Mouse (Mus musculus): ENCODE measurements around the gene Ube2a. TPM values are rescaled to one million over a fixed set of nuclear protein-coding genes. Genes with fewer than 3 reads are reported as not detected.

Ube2a gene
- 114 and 121 TPM in 2 replicates for polyA plus RNA-seq (2015; fragmentation: Nextera tagmentation; extraction: Ambion mirVana)

DNA sequence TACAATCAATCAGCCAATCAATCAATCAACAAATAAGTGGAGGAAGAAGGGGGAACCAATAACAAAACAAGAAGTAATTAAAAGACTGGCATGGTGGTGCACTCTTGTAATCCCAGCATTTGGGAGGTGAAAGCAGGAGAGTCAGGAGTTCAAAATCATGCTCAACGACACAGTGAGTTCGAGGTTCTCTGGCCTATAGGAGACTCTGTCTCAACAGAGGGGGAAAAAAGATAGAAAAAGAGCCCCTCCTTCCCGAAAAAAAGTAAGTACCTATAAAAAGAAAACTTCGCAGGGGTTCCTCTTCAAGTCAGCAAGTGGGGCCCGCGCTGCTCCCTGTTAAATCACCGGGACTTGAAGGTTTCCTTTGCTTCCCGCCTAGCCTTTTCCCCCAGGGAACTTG lies at the start of gene Ube2a, which contains the start of gene C330007P06Rik:
TSS of gene Ube2a (plus strand) at position 136 of the 400 bp plus-strand sequence.
TSS of gene C330007P06Rik (minus strand) at position 347 of the 400 bp plus-strand sequence.
- H3K27me3 ChIP-seq: no peaks in the 10 kb centered on the region
- WGBS: 23% methylated on average over 8 of the region's 8 CpGs
- peak within 1 kb of the TSS; percentile 71 for H3K9ac ChIP-seq
- no peaks in the 10 kb centered on the region for H3K36me3 ChIP-seq
- ATAC-seq (ENCODE audit: insufficient number of reproducible peaks, low FRiP score, low TSS enrichment, low read depth): no peak
- H3K4me2 ChIP-seq: peak within 1 kb of the TSS; percentile 49
- H3K27ac ChIP-seq: peak within 1 kb of the TSS; percentile 85
- H3K9me3 ChIP-seq: no peaks in the 10 kb centered on the region
- no peaks in the 10 kb centered on the region for H3K4me1 ChIP-seq
- H3K4me3 ChIP-seq: peak within 1 kb of the TSS; percentile 62

DNA sequence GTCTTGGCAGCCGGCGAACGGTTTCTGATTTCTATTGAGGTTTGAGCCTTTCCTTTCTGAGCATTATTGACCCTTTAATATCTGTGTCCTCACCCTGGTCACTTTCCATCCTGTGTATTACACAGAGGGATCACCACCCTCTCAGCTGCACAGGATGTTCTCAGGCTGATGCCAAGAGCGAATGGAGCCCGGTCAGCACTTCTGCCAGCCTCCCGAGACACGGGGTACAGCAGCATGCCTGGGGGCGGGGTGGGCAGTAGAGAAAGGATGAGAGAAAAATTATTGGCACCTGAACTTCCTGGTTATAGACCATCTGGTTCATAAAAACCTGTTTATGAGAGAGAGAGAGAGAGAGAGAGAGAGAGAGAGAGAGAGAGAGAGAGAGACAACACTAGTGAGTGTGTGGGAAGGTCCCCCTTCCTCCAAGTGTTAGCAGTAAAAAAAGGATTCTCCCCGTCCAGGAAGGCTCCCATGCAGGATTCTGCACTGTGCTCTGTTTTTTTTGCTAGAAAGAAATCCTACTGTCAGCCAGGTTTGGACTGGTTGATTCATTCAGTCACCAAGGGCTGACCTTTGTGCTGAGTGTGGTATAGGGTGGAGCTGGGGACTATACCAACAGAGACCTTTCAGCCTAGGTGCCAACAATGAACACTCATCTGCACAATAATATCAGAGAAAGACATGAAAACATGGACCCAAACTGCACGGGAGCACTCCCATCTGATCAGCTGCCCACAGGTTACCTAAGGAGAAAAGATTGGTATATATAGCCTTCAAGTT lies 49.6 kb upstream of the Ube2a start:
- Histone ChIP-seq H3K4me1 (no peaks in the 10 kb centered on the region), H3K4me2 (no peak overlapping the region)
- WGBS: 67% methylated on average over 10 of the region's 10 CpGs

DNA sequence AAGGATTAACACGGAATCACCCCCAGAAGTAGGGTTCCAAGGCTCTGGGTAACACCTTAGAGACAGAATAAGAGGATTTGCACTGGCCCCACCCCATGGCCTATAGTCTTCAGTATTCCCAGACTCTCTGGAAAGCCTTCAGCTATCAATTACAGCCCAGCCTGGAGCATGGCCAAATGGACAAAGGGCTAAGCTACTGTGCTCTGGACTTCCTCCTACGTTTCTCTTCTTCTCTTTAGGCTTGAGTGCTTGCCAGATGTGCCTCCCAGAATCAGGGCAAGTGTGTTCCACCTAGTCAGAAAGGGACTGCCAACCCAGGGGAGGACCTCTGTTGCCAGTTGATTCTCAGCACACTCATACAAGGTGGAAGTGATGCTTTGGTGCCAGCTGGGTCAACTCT lies 48.7 kb upstream of the Ube2a start:
- Histone ChIP-seq H3K4me1 (no peaks in the 10 kb centered on the region), H3K27me3 (no peaks in the 10 kb centered on the region), H3K9me3 (no peaks in the 10 kb centered on the region), H3K27ac (no peak overlapping the region), H3K36me3 (no peaks in the 10 kb centered on the region), H3K9ac (no peak overlapping the region), H3K4me3 (no peak overlapping the region), H3K4me2 (no peak overlapping the region)
- whole genome bisulfite sequencing: 47% methylated on average over 2 of the region's 2 CpGs
- no peak for ATAC-seq (ENCODE audit: insufficient number of reproducible peaks, low FRiP score, low TSS enrichment, low read depth)

More for the DNA sequence above, 49.6 kb upstream of the Ube2a start:
- Histone ChIP-seq H3K9me3 (no peaks in the 10 kb centered on the region), H3K27me3 (no peaks in the 10 kb centered on the region), H3K36me3 (no peaks in the 10 kb centered on the region), H3K4me3 (no peak overlapping the region), H3K27ac (no peak overlapping the region), H3K9ac (no peak overlapping the region)
- no peak for ATAC-seq (ENCODE audit: insufficient number of reproducible peaks, low FRiP score, low TSS enrichment, low read depth)

- WGBS: 83% methylated on average over 5 of the region's 5 CpGs
- no peaks in the 10 kb centered on the region for H3K4me1 ChIP-seq
- H3K9me3 ChIP-seq: no peaks in the 10 kb centered on the region
- H3K9ac ChIP-seq: no peak overlapping the region
- ATAC-seq (ENCODE audit: insufficient number of reproducible peaks, low FRiP score, low TSS enrichment, low read depth): no peak
- no peak overlapping the region for H3K4me3 ChIP-seq
- no peaks in the 10 kb centered on the region for H3K36me3 ChIP-seq
- H3K4me2 ChIP-seq: no peak overlapping the region
- no peak overlapping the region for H3K27ac ChIP-seq
- H3K27me3 ChIP-seq: no peaks in the 10 kb centered on the region
Observed at GRCm38 (mm10) chrX:36826873-36827272, 46.8 kb upstream of the Ube2a start.

DNA sequence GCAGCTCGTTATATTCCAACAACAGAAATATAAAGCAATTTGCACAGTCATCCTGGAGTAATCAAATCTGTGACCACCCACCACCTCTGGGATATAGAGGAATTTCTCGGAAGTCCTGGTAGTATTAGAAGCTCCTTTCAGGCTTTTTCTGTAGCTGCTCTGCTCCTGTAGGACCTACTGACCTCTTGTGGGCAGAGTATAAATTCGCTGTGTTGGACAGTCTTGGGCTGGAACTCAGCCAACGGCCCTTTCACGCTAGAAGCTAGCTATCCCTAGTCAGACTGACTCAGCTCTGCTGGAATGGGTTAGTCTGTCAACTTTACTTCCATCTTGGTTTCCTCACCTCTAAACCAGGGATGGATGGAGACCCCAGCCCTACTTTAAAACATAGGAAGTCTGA lies 43.4 kb upstream of the Ube2a start:
- no peak overlapping the region for H3K27ac ChIP-seq
- H3K4me3 ChIP-seq: no peak overlapping the region
- no peaks in the 10 kb centered on the region for H3K36me3 ChIP-seq
- WGBS: 43% methylated on average over 5 of the region's 5 CpGs
- H3K9me3 ChIP-seq: no peaks in the 10 kb centered on the region
- no peak overlapping the region for H3K4me2 ChIP-seq
- no peaks in the 10 kb centered on the region for H3K27me3 ChIP-seq
- ATAC-seq (ENCODE audit: insufficient number of reproducible peaks, low FRiP score, low TSS enrichment, low read depth): no peak
- no peak overlapping the region for H3K9ac ChIP-seq
- no peaks in the 10 kb centered on the region for H3K4me1 ChIP-seq

GRCm38 (mm10) chrX:36831632-36832031 lies 42.1 kb upstream of the Ube2a start:
- WGBS: 64% methylated on average over 4 of the region's 4 CpGs
- Histone ChIP-seq H3K9me3 (no peaks in the 10 kb centered on the region), H3K9ac (no peak overlapping the region), H3K4me2 (no peak overlapping the region), H3K4me1 (no peaks in the 10 kb centered on the region), H3K27me3 (no peaks in the 10 kb centered on the region), H3K4me3 (no peak overlapping the region), H3K36me3 (no peaks in the 10 kb centered on the region), H3K27ac (no peak overlapping the region)
- ATAC-seq (ENCODE audit: insufficient number of reproducible peaks, low FRiP score, low TSS enrichment, low read depth): no peak

DNA sequence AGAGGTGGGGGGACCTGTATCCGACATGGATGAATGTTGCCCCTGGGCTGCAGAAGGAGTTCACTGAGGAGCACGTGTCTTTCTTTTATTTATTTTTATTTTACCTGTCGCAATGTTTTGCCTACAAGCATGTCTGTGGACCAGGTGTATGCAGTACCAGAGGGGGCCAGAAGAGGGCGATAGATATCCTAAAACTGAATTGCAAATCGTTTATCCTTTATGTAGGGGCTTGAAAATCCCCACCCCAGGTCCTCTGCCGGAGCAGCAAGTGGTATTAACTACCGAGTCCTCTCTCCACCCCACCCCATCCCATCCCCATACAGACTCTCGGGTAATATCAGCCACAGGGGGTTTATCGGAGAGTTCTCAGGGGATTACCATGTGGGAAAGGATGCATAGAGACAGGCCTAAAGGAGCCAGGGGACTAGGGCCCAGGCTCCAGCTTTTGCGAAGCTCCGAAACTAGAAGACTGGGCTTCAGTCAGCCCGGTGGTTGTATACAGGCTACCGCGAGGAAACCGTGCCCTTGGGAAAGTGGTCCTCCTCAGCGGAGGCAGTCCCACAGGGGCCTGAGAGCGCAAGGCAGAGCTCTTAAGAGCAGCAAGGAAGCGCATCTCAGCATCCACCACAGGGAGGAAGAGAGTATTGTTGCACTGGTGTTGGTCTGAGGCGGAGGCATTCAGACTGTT lies 40.2 kb upstream of the Ube2a start:
- Histone ChIP-seq H3K27me3 (no peaks in the 10 kb centered on the region), H3K4me3 (peak overlapping the region; percentile 14), H3K36me3 (no peaks in the 10 kb centered on the region), H3K9ac (no peak overlapping the region), H3K9me3 (no peaks in the 10 kb centered on the region), H3K27ac (no peak overlapping the region), H3K4me2 (peak overlapping the region; percentile 32), H3K4me1 (no peaks in the 10 kb centered on the region)
- WGBS: 30% methylated on average over 19 of the region's 19 CpGs
- no peak for ATAC-seq (ENCODE audit: insufficient number of reproducible peaks, low FRiP score, low TSS enrichment, low read depth)

GRCm38 (mm10) chrX:36837069-36837676 lies 36.5 kb upstream of the Ube2a start:
- Histone ChIP-seq H3K9me3 (no peaks in the 10 kb centered on the region), H3K27me3 (no peaks in the 10 kb centered on the region), H3K4me1 (no peaks in the 10 kb centered on the region), H3K4me2 (no peak overlapping the region), H3K27ac (no peak overlapping the region), H3K4me3 (no peak overlapping the region), H3K9ac (no peak overlapping the region), H3K36me3 (no peaks in the 10 kb centered on the region)
- 58% methylated on average over 6 of the region's 6 CpGs for WGBS
- no peak for ATAC-seq (ENCODE audit: insufficient number of reproducible peaks, low FRiP score, low TSS enrichment, low read depth)

DNA sequence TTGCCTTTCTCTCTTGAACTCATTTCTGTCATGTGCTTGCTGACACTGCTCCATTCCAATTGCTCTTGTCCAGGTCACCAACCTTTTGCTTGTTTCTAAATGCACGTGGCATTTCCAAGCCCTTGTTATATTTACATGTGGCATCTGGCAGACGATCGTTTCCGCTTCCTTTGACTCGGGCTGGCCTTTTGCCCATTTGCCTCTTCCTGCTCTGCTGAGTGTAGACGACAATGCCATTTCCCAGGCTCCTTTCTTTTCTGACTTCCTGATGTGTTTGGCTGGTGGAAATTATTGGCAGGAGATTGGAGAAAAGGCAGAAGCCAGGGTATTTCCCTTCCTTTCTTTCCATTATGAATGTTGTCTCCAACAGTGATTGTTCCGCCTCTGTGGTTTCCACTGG lies 34.3 kb upstream of the Ube2a start:
- Histone ChIP-seq H3K9ac (no peak overlapping the region), H3K4me1 (no peaks in the 10 kb centered on the region), H3K27me3 (no peaks in the 10 kb centered on the region), H3K4me2 (no peak overlapping the region), H3K27ac (no peak overlapping the region), H3K36me3 (no peaks in the 10 kb centered on the region), H3K9me3 (no peaks in the 10 kb centered on the region), H3K4me3 (no peak overlapping the region)
- WGBS: 75% methylated on average over 7 of the region's 7 CpGs
- ATAC-seq (ENCODE audit: insufficient number of reproducible peaks, low FRiP score, low TSS enrichment, low read depth): no peak

GRCm38 (mm10) chrX:36841698-36842097 lies 32.0 kb upstream of the Ube2a start:
- Histone ChIP-seq H3K4me3 (no peak overlapping the region), H3K4me1 (no peaks in the 10 kb centered on the region), H3K36me3 (no peaks in the 10 kb centered on the region), H3K9ac (no peak overlapping the region), H3K9me3 (no peaks in the 10 kb centered on the region), H3K4me2 (no peak overlapping the region), H3K27me3 (no peaks in the 10 kb centered on the region), H3K27ac (no peak overlapping the region)
- WGBS: 80% methylated on average over 6 of the region's 6 CpGs
- ATAC-seq (ENCODE audit: insufficient number of reproducible peaks, low FRiP score, low TSS enrichment, low read depth): no peak

DNA sequence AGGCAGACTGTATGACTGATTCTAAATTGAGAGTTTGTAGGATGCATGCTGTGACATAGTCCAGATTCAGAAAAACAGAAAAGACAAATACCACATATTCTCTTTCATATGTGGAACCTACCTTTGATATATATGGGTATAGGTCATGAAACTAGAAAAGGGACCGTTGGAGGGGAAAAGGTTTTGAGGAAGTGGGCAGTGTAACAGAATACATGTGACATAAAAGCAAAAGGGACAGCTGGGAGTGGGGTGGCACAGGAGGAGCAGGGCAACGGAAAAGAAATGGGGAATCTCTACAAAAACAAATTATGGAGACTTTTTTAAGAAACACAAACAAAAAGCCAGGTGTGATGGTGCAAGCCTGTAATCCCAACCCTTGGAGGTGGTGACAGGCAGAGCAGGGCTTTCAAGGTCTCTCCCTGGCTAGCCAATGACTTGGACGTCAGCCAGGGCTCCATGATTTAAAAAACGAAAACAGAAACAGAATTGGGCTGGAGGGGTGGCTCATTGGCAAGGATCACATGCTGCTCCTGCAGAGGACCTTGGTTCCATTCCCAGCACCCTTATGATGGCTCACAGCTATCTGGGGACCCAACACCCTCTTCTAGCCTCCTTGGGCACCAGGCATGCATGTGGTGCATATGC lies 30.2 kb upstream of the Ube2a start:
- Histone ChIP-seq H3K27ac (no peak overlapping the region), H3K36me3 (no peaks in the 10 kb centered on the region), H3K9ac (no peak overlapping the region), H3K9me3 (no peaks in the 10 kb centered on the region), H3K27me3 (no peaks in the 10 kb centered on the region), H3K4me2 (no peak overlapping the region), H3K4me3 (no peak overlapping the region), H3K4me1 (no peaks in the 10 kb centered on the region)
- no peak for ATAC-seq (ENCODE audit: insufficient number of reproducible peaks, low FRiP score, low TSS enrichment, low read depth)
- 63% methylated on average over 4 of the region's 4 CpGs for WGBS

DNA sequence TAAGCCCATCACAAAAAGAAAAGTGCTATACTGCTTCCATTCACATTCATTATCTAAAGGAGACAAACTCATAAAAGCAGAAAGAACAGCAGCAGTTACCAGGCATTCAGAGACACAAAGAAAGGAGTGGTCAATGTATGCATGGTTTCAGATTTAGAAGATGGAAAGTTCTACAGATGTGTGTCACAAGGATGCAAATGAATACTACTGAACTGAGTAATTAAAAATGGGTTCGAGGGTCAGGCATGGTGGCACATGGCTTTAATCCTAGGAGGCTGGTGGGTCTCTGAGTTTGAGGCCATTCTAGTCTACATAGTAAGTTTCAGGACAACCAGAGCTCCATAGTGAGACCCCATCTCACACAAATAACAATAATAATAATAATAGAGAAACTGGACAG lies 26.5 kb upstream of the Ube2a start:
- WGBS: 74% methylated on average over 1 of the region's 1 CpGs
- no peak for ATAC-seq (ENCODE audit: insufficient number of reproducible peaks, low FRiP score, low TSS enrichment, low read depth)
- Histone ChIP-seq H3K36me3 (no peaks in the 10 kb centered on the region), H3K9ac (no peak overlapping the region), H3K9me3 (no peaks in the 10 kb centered on the region), H3K4me2 (no peak overlapping the region), H3K27me3 (no peaks in the 10 kb centered on the region), H3K27ac (no peak overlapping the region), H3K4me3 (no peak overlapping the region), H3K4me1 (no peaks in the 10 kb centered on the region)

Measured in limb, embryonic 15.5 days (tissue).